Mouse (Mus musculus): Measurements from ENCODE around the gene Crlf2.

GRCm38 (mm10) chr5:109598876-109599275, 40.1 kb upstream of the Crlf2 start:
- no peak for TF ChIP-seq EP300 (IDR thresholded peaks at IDR 0.05; ENCODE audit: insufficient read depth, low read depth, low read length)
- TF ChIP-seq CTCF (IDR thresholded peaks at IDR 0.05; ENCODE audit: low read depth, low read length), result no peak

Data from ES-Bruce4 (cell line).